Comparison of ENCODE assay signal across 26 mouse cellular contexts in genomic region chr19:56245201-56245600, GRCm38 (mm10). TPM values are rescaled to one million over a fixed set of nuclear protein-coding genes. Genes with fewer than 3 reads are reported as not detected.
"Had no signal": no experiment of that assay in that cellular context is flagged by ENCODE, and none has a peak within 500 bp of the region (broad histone marks: within the 10 kb centered on the region; RNA-seq: fewer than 3 reads in every experiment).

No protein-coding gene starts in this region.

- H3K9ac ChIP-seq: liver, embryonic 12.5 days; liver, embryonic 15.5 days; midbrain, embryonic 13.5 days; neural tube, embryonic 13.5 days; stomach, embryonic 15.5 days had no signal

- DNase-seq: kidney, adult 18-20 months; kidney, adult 9 months; kidney, postnatal 14 days; kidney, postnatal 4 days; liver; lung, adult 18-20 months; retina, postnatal 1 day; right cerebral cortex, postnatal 25 days; spleen, adult 18-20 months; thymus, adult 18-20 months; thymus, postnatal 36 days had no signal

- H3K4me1 ChIP-seq: liver, embryonic 12.5 days; liver, embryonic 15.5 days; midbrain, embryonic 10.5 days; midbrain, embryonic 13.5 days; neural tube, embryonic 13.5 days; stomach, embryonic 15.5 days had no signal

- H3K36me3 ChIP-seq: liver, embryonic 12.5 days; liver, embryonic 15.5 days; midbrain, embryonic 10.5 days; midbrain, embryonic 13.5 days; neural tube, embryonic 13.5 days; stomach, embryonic 15.5 days had no signal

- H3K27me3 ChIP-seq: liver, embryonic 12.5 days; liver, embryonic 15.5 days; midbrain, embryonic 13.5 days; neural tube, embryonic 13.5 days; stomach, embryonic 15.5 days had no signal

- H3K4me3 ChIP-seq: liver, embryonic 12.5 days; liver, embryonic 15.5 days; midbrain, embryonic 10.5 days; midbrain, embryonic 13.5 days; myocyte; neural tube, embryonic 13.5 days; stomach, embryonic 15.5 days had no signal

- H3K9me3 ChIP-seq: liver, embryonic 12.5 days; liver, embryonic 15.5 days; midbrain, embryonic 10.5 days; midbrain, embryonic 13.5 days; neural tube, embryonic 13.5 days; stomach, embryonic 15.5 days had no signal

- ATAC-seq: liver, embryonic 12.5 days; midbrain, embryonic 13.5 days had no signal

- H3K4me2 ChIP-seq: liver, embryonic 12.5 days; liver, embryonic 15.5 days; midbrain, embryonic 13.5 days; neural tube, embryonic 13.5 days; stomach, embryonic 15.5 days had no signal

- H3K27ac ChIP-seq: liver, embryonic 12.5 days; liver, embryonic 15.5 days; macrophage; midbrain, embryonic 10.5 days; midbrain, embryonic 13.5 days; neural tube, embryonic 13.5 days; stomach, embryonic 15.5 days had no signal

RNA-seq across cellular contexts. Expression of gene Habp2, which starts 41.7 kb away (rescaled TPM):
- total RNA-seq: layer of hippocampus, adult 18-20 months; layer of hippocampus, postnatal 14 days; left cerebral cortex, adult 18-20 months; left cerebral cortex, postnatal 25 days; megakaryocyte, adult 5-6 weeks; neutrophil, adult 5-6 weeks had no signal
- polyA plus RNA-seq: macrophage; testis, adult 2 months had no signal
